Mouse (Mus musculus): Measurements from ENCODE around the gene Gmnn. TPM values are rescaled to one million over a fixed set of nuclear protein-coding genes. Genes with fewer than 3 reads are reported as not detected.
A peak's percentile ranks its signal among the peaks of the same experiment; 100 is the strongest.

Gmnn gene
- polyA plus RNA-seq, 1 experiment: 64.6 TPM

DNA sequence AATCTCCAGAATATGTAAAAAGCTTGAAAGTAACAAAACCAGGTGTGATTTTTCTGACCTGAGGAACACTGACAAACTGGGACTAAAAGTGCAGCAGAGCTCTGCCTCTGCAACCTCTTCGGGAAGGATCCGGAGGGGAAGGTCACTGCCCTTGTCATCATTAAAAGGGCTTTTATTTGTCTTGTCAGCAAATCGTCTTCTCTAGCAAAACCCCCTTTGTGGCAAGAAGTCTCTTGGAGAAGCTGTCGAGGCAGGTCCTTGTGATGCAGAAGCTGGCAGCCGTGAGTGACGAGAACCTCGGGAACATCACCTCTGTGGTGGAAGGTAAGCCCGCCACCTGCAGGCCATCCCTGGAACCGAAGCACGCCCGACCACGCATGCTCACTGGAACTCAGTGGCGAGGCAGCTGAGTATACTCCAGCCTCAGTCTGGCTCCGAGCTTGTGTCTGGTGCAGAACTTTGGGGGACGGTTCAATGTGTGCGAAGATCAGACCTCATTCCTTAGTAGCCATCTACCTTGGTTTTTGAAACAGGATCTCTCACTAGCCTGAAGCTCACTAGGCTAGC is 48.2 kb downstream of the Gmnn start:
- H3K4me1 ChIP-seq (ENCODE audit: control insufficient read depth, insufficient read depth, low read length): peaks cover 3% of the 10 kb centered on the region; the same call in 1 of the 2 replicates
- TF ChIP-seq POLR2A (IDR thresholded peaks at IDR 0.05; ENCODE audit: borderline replicate concordance, low read depth, low read length): no peak
- TF ChIP-seq CTCF (IDR thresholded peaks at IDR 0.05; ENCODE audit: low read depth, low read length): 0 out of 2 replicates have a peak, but pooled peaks have one; percentile 28
- no peak overlapping the region for H3K4me3 ChIP-seq (ENCODE audit: insufficient read depth, low read length)
- no peak overlapping the region for H3K27ac ChIP-seq (ENCODE audit: insufficient read depth, low read depth, low read length)

GRCm38 (mm10) chr13:24712581-24713130 is 49.1 kb downstream of the Gmnn start:
- no peak overlapping the region for H3K27ac ChIP-seq (ENCODE audit: insufficient read depth, low read depth, low read length)
- H3K4me1 ChIP-seq (ENCODE audit: control insufficient read depth, insufficient read depth, low read length): peaks cover 3% of the 10 kb centered on the region; the same call in 1 of the 2 replicates
- H3K4me3 ChIP-seq (ENCODE audit: insufficient read depth, low read length): no peak overlapping the region
- TF ChIP-seq POLR2A (IDR thresholded peaks at IDR 0.05; ENCODE audit: borderline replicate concordance, low read depth, low read length): no peak
- TF ChIP-seq CTCF (IDR thresholded peaks at IDR 0.05; ENCODE audit: low read depth, low read length): no peak

GRCm38 (mm10) chr13:24710968-24711367 is 50.8 kb downstream of the Gmnn start:
- no peak overlapping the region for H3K27ac ChIP-seq (ENCODE audit: insufficient read depth, low read depth, low read length)
- no peak for TF ChIP-seq POLR2A (IDR thresholded peaks at IDR 0.05; ENCODE audit: borderline replicate concordance, low read depth, low read length)

GRCm38 (mm10) chr13:24709656-24710396 is 51.9 kb downstream of the Gmnn start:
- H3K4me1 ChIP-seq (ENCODE audit: control insufficient read depth, insufficient read depth, low read length): peaks cover 3% of the 10 kb centered on the region; the same call in 1 of the 2 replicates
- no peak overlapping the region for H3K4me3 ChIP-seq (ENCODE audit: insufficient read depth, low read length)
- no peak overlapping the region for H3K27ac ChIP-seq (ENCODE audit: insufficient read depth, low read depth, low read length)
- TF ChIP-seq CTCF (IDR thresholded peaks at IDR 0.05; ENCODE audit: low read depth, low read length): no peak
- TF ChIP-seq POLR2A (IDR thresholded peaks at IDR 0.05; ENCODE audit: borderline replicate concordance, low read depth, low read length): no peak

More at GRCm38 (mm10) chr13:24710968-24711367, 50.8 kb downstream of the Gmnn start:
- Histone ChIP-seq H3K4me3 (ENCODE audit: insufficient read depth, low read length) (no peak overlapping the region), H3K4me1 (ENCODE audit: control insufficient read depth, insufficient read depth, low read length) (peaks cover 3% of the 10 kb centered on the region; the same call in 1 of the 2 replicates)

GRCm38 (mm10) chr13:24702128-24702527 is 59.6 kb downstream of the Gmnn start:
- Histone ChIP-seq H3K27ac (ENCODE audit: insufficient read depth, low read depth, low read length) (no peak overlapping the region), H3K4me1 (ENCODE audit: control insufficient read depth, insufficient read depth, low read length) (peaks cover 12% of the 10 kb centered on the region), H3K4me3 (ENCODE audit: insufficient read depth, low read length) (no peak overlapping the region)
- TF ChIP-seq POLR2A (IDR thresholded peaks at IDR 0.05; ENCODE audit: borderline replicate concordance, low read depth, low read length) (no peak), CTCF (IDR thresholded peaks at IDR 0.05; ENCODE audit: low read depth, low read length) (no peak)

Other genes with a start within 250 kb of the Gmnn start
- gene Ripor2, start 179.7 kb downstream of the Gmnn start, polyA plus RNA-seq (2012; ENCODE audit: insufficient read depth, insufficient read length, missing spikeins): 0.46 and 1.2 TPM in 2 replicates
- gene Armh2, start 20.7 kb downstream of the Gmnn start, polyA plus RNA-seq (2012; ENCODE audit: insufficient read depth, insufficient read length, missing spikeins): not detected in 2 replicates
- 575 and 610 TPM in 2 replicates for gene BC005537, start 39.7 kb upstream of the Gmnn start, polyA plus RNA-seq (2012; ENCODE audit: insufficient read depth, insufficient read length, missing spikeins)
- gene Acot13, start 69.6 kb upstream of the Gmnn start, polyA plus RNA-seq (2012; ENCODE audit: insufficient read depth, insufficient read length, missing spikeins): 81.0 and 91.3 TPM in 2 replicates
- 29.0 and 36.4 TPM in 2 replicates for gene Tdp2, start 69.8 kb upstream of the Gmnn start, polyA plus RNA-seq (2012; ENCODE audit: insufficient read depth, insufficient read length, missing spikeins)
- gene D130043K22Rik, start 83.2 kb upstream of the Gmnn start, polyA plus RNA-seq (2012; ENCODE audit: insufficient read depth, insufficient read length, missing spikeins): not detected in 2 replicates
- 0.32 and 0.37 TPM in 2 replicates for gene Aldh5a1, start 175.7 kb upstream of the Gmnn start, polyA plus RNA-seq (2012; ENCODE audit: insufficient read depth, insufficient read length, missing spikeins)
- not detected in 2 replicates for gene Gpld1, start 181.2 kb upstream of the Gmnn start, polyA plus RNA-seq (2012; ENCODE audit: insufficient read depth, insufficient read length, missing spikeins)